Mouse (Mus musculus) brain, embryonic 14.5 days (tissue): ENCODE results near the gene Hoxc13. TPM values are rescaled to one million over a fixed set of nuclear protein-coding genes. Genes with fewer than 3 reads are reported as not detected.

ENCODE experiments used
- DNase-seq: peaks from one replicate; pipeline ENCODE4 v3.0.0-alpha.2; 2011; ENCODE audit warnings: low read depth
- CTCF ChIP-seq: fragments of 200-500 bp; IDR thresholded peaks from 2 replicates; pipeline ENCODE4 v1.5.1; 2012; ENCODE audit warnings: inconsistent platforms, mild to moderate bottlenecking, moderate library complexity, borderline replicate concordance; ENCODE audit not compliant: insufficient read depth, insufficient read length; ENCODE audit errors: extremely low read depth
- POLR2A ChIP-seq: fragments of 200-500 bp; IDR thresholded peaks from 2 replicates; pipeline ENCODE4 v1.6.1; 2012; ENCODE audit warnings: mild to moderate bottlenecking, inconsistent platforms, borderline replicate concordance; ENCODE audit not compliant: poor library complexity, insufficient read depth, insufficient read length, severe bottlenecking; ENCODE audit errors: extremely low read depth
- polyA plus RNA-seq: library from polyadenylated mRNA; depleted of rRNA; stranded (reverse); fragments of >200 nt; gene quantifications from 2 replicates; pipeline ENCODE4 v1.2.3, GENCODE M21; 2012

The Hoxc13 gene
- polyA plus RNA-seq, 1 experiment: 0.15 TPM

DNA sequence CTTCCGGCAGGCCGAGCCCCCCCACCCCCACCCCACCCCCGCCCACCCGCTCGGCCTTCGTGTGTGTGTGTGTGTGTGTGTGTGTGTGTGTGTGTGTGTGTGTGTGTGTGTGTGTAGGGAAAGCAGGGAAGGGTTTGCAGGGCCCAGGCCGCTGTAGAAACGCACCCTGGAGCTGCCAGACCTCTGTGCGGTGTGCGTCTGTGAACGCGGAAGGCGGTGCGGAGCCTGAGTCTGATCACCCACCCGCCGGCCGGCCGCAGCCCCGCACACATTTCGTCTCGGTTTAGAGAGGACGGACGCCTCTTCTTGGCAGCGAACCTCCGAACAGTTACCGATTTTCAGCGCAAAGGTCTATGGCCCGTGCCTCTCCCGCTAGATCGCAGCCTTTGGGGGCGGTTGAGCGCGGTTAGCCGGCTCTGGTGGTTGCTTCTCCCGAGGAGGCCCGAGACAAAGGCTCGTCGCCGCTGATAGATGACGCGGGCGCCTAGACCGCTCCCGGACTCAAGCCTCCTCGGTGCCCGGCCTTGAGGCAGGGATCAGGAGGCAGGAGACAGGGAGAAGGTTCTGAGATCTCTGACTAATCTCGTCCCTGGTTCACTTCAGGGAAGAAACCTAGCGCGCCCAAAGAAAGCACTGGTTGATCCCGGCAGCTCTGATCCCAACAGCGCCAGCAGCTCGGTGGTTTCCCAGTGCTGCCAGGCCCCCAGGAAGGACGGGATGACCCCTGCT, 22.0 kb downstream of the Hoxc13 start:
- no peak for TF ChIP-seq CTCF
- no peak for TF ChIP-seq POLR2A
- no peak for DNase-seq

DNA sequence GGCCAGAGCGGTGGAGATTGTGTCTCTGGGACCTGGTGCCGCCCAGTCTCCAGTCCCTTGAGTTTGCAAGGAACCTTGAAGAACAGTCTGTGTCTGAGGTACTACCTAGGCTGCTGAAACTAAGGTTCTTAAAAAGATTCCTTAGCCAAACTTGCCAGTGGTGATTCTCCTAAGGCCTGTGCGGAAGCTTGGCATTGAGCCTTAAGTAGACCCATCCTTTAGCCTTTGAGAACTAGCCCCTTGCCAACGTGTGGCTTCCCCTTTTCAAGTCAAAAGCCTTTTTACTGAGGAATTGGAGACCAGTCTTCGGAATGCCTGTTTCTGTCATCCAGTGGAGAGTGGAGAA, 22.5 kb downstream of the Hoxc13 start:
- DNase-seq: no peak
- no peak for TF ChIP-seq CTCF
- no peak for TF ChIP-seq POLR2A

DNA sequence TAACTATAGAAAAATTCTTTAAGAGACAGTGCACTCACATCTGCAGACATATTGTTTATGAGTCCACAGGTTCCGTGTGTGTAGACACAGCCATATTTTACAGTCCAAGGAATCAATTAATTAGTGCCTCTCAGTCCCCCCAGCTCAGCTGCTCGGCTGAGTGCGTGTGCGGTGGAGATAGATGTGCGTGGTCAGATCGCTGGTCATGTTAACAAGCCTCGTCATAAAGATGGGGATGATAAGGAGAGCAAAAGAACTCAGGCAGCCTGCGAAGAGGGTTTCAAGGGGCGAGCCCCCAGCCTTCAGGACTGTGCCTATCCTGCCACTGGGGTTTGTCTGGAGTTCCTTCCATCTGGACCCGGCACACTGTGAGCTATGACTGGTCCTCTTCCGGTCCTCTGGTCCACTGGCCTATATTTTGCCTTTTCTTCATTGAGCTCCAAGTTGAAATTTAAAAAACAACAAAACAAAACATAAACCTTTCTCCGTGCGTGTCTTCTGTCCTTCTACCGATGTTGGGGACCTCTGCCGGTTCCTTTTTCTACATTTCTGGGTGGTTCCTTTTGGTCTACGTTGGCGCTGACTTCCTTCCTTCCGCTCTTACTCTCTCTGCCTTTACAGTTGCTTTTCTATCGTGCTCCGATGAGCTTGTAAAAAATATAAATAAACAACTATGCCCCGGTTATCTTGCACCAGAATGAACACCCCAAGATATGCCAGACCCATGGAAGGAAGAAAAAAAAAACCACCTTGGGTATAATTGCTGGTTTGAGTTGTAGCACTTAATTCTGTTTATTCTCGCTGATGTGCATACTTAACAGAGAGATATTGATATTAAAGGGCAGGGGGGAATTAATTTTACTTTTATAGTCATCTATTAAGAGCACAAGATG, 24.5 kb downstream of the Hoxc13 start:
- TF ChIP-seq CTCF: no peak
- TF ChIP-seq POLR2A: no peak
- no peak for DNase-seq

DNA sequence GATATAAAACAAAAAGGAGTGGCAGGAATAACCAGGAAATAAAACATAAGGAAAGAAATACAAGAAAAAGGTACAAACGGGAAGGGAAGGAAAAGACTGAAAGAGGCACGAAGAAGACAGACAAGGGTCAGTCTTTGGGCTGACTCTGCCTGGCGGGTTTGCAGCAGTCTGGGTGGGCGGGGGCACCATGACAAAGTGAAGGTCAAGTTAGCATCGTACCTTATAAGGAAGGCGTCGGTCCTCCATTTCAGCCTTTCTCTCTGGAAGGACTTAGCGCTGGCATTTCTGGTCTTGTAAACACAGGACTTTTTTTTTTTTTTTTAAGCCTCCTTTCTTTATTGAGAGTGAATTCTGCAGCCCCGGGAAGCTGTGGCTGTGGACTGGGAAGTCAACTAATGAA, 26.4 kb downstream of the Hoxc13 start:
- DNase-seq: no peak
- TF ChIP-seq POLR2A (no peak), CTCF (no peak)

DNA sequence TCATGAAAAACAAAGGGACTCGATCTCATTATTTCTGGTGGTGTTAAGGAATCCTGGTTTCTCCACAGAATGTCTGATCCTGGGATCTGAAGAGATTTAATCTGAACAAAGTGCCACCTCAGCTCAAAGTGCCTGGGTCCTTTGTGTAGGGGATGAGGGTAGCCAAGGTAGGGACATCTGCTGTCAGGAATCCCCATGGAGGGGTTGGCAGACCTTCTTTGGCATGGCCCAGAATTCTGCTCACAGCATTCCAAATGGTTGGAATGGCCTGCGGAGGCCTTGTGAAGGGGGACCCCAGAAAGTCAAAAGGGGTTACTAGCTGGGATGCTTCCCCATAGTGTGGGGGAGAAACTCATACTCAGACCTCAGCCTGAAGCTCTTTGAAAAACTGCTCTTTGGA, 27.9 kb downstream of the Hoxc13 start:
- DNase-seq: no peak
- TF ChIP-seq CTCF: no peak
- TF ChIP-seq POLR2A: no peak

DNA sequence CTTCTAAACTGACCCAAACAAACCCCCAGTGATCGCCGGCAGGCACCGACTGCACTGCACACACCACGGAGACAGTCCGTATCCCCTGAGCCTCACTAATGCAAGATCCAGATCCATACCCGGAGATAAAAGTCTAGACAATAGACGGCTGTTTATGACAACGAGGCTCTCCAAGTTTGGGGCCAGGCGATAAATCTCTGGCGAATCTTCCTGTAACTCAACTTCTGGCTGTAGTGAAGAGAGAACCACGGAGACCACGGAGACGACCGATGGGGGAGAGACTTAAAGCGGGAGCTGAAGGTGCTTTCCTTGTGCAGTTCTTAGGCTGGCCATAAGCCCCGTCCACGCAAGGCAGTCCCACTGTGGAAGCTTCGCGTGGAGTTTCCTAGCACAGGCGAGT, 28.8 kb downstream of the Hoxc13 start:
- TF ChIP-seq POLR2A: no peak

DNA sequence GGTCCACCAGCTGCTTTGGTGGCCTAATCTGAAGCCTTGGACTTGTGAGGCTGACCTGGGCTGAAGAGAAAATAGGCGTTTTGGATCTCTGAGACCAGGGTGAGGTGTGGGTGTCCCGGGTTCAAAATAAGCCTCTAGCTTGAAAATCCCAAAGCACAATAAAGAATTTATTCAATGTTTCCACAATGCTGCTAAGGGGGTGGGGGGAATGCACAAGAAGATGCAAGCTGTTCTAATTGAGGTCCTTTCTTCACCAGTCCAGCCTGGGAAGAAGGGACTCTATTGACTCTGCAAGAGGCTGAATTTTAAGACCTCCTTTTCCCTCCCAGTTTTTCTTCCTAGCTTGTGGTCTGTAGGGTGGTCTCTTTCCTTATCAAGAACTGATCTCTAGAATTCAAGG, 30.0 kb downstream of the Hoxc13 start:
- TF ChIP-seq POLR2A (no peak), CTCF (no peak)
- no peak for DNase-seq

More for the DNA sequence above, 28.8 kb downstream of the Hoxc13 start:
- DNase-seq: no peak

DNA sequence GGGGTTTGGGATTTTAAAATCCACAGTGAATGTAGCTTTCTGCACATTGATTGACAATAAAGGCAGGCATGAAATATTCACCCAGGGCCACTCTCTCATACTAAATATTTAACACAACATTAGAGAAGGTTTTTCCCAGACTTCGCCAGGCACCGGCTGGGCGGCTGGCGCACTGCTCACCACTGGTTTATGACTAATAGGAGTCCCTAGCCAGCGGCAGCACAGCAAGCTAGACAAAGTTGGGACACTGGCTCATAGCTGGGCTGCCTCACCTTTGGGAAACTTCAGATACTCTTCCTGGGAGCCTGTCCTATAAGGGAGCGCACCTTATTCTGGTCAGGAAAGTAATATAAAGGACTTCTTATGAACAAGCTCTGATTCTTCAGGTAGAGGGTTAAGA, 32.7 kb downstream of the Hoxc13 start:
- TF ChIP-seq POLR2A (no peak), CTCF (no peak)
- DNase-seq: no peak

DNA sequence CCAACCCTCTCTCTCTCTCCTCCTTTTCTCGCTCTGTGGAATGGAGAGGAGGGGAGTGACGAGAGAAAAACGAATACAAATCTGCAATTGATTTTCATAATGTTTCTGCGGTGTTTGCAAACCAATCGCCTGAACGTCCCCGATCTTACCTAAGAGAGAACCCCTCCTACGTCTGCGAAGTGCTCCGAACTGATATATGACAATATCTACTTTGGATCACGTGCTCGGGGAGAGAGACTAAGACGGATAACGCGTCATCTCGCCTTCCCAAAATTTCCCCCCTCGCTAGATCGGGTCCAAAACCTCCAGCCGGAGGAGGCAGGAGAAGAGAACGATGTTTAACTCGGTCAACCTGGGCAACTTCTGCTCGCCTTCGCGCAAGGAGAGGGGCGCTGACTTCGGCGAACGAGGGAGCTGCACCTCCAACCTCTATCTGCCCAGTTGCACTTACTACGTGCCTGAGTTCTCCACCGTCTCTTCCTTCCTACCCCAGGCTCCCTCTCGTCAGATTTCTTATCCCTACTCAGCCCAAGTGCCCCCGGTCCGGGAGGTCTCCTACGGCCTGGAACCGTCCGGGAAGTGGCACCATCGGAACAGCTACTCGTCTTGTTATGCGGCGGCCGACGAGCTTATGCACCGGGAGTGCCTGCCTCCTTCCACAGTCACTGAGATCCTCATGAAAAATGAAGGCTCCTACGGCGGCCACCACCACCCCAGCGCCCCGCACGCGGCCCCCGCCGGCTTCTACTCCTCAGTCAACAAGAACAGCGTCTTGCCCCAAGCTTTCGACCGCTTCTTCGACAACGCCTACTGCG, 33.5 kb downstream of the Hoxc13 start, which contains the start of gene Hoxc11:
Gene Hoxc11 (plus strand): TSS at position 236 of the 815 bp plus-strand sequence.
- no peak for TF ChIP-seq CTCF
- no peak for TF ChIP-seq POLR2A
- no peak for DNase-seq

DNA sequence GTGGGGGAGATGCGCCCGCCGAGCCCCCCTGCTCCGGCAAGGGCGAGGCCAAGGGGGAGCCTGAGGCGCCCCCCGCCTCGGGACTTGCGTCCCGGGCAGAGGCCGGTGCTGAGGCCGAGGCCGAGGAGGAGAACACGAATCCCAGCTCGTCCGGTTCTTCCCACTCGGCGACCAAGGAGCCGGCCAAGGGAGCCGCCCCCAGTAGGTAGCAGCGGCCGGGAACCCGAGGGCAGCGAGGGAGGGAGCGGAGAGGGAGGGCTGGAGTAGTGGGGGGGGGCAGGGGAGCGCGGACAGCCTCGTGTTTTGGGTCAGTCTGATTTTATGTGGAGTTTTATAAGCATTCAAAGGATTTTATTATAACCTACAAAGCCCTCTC, 34.1 kb downstream of the Hoxc13 start:
- DNase-seq: no peak
- TF ChIP-seq CTCF: no peak
- no peak for TF ChIP-seq POLR2A
